Mouse (Mus musculus) C2C12 (cell line): Measurements from ENCODE around the gene Fam20c.

Experiments
- CEBPB ChIP-seq: IDR thresholded peaks from one replicate; pipeline ENCODE4 v1.6.1; 2011; ENCODE audit warnings: low read depth, mild to moderate bottlenecking, control low read depth, moderate library complexity
- CTCF ChIP-seq: IDR thresholded peaks from one replicate; pipeline ENCODE4 v1.5.1; 2011; ENCODE audit not compliant: control insufficient read depth, insufficient read depth, insufficient read length
- FOSL1 ChIP-seq: IDR thresholded peaks from one replicate; pipeline ENCODE4 v1.8.0; 2011; ENCODE audit warnings: mild to moderate bottlenecking, low read length; ENCODE audit not compliant: poor library complexity, insufficient read depth, severe bottlenecking
- MAX ChIP-seq: IDR thresholded peaks from one replicate; pipeline ENCODE4 v1.6.1; 2011; ENCODE audit warnings: mild to moderate bottlenecking, control low read depth
- MYOD1 ChIP-seq: IDR thresholded peaks from one replicate; pipeline ENCODE4 v1.6.1; 2011; ENCODE audit warnings: low read depth; ENCODE audit not compliant: control insufficient read depth, insufficient read length
- MYOG ChIP-seq: IDR thresholded peaks from one replicate; pipeline ENCODE4 v1.6.1; 2011; ENCODE audit not compliant: control insufficient read depth, insufficient read length; ENCODE audit errors: extremely low read depth
- USF1 ChIP-seq: IDR thresholded peaks from one replicate; pipeline ENCODE4 v1.6.1; 2011; ENCODE audit warnings: low read depth, mild to moderate bottlenecking, control low read depth, moderate library complexity

DNA sequence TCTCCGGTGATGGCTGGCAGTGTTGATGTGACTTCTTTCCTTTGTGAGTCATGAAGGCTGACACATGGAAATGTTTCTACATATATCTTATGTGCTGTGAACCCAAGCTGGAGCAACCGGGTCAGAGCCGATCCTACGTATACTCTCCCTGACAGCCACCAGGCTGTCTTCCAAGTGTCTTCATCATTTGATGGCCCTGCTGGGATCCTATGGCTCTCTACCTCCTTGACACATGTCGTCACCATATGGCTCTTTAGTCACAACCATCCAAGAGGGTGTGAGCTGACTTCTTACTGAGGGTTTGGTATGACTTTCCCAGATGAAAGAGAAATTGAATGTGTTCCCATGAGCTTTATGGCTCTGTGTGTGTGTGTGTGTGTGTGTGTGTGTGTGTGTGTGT lies 50.0 kb downstream of the Fam20c start:
- no peak for TF ChIP-seq CTCF
- TF ChIP-seq USF1, result no peak
- no peak for TF ChIP-seq MAX
- TF ChIP-seq MYOG, result no peak
- TF ChIP-seq FOSL1, result no peak
- TF ChIP-seq MYOD1, result no peak
- TF ChIP-seq CEBPB, result no peak
